Mouse (Mus musculus) CH12.LX (cell line): ENCODE results near the gene Ttc16. TPM values are rescaled to one million over a fixed set of nuclear protein-coding genes. Genes with fewer than 3 reads are reported as not detected.

ENCODE experiments used
- DNase-seq: peaks from one replicate; pipeline ENCODE4 v3.0.0-alpha.2; 2013; ENCODE audit errors: extremely low read depth
- H3K27ac ChIP-seq: 2 replicates; pipeline ENCODE4 v1.5.1; 2012; ENCODE audit warnings: low read depth, mild to moderate bottlenecking, control low read depth, moderate library complexity; ENCODE audit not compliant: insufficient read depth
- H3K27me3 ChIP-seq: replicated peaks from 2 replicates; pipeline ENCODE3; 2012; ENCODE audit warnings: inconsistent platforms
- H3K36me3 ChIP-seq, 2 experiments: replicated peaks in 1 of 2; 2 replicates each; pipeline versions ENCODE3 to v1.6.1; 2012; ENCODE audit warnings: inconsistent platforms in 1 of 2, low read length in 1 of 2, mild to moderate bottlenecking in 1 of 2, mixed read lengths in 1 of 2, moderate library complexity in 1 of 2; ENCODE audit not compliant: control insufficient read depth in 1 of 2, insufficient read depth in 1 of 2
- H3K4me1 ChIP-seq, 2 experiments: 2 replicates each; pipeline ENCODE4 v1.6.1; 2012; ENCODE audit warnings: inconsistent platforms in 1 of 2, moderate library complexity in 1 of 2; ENCODE audit not compliant: insufficient read depth in 2 of 2, control insufficient read depth in 1 of 2
- H3K4me2 ChIP-seq: 2 replicates; pipeline ENCODE4 v1.6.1; 2012; ENCODE audit warnings: low read depth, mild to moderate bottlenecking, control low read depth; ENCODE audit not compliant: poor library complexity, insufficient read depth, severe bottlenecking
- H3K4me3 ChIP-seq, 3 experiments: fragments of 150-350 bp in 1 of 3; sonication (generic) in 1 of 3; replicated peaks in 1 of 3; 2 replicates each; pipeline versions ENCODE3 to v1.5.1; 2011 to 2012; ENCODE audit warnings: low read depth in 2 of 3, low read length in 2 of 3, mild to moderate bottlenecking in 2 of 3, moderate library complexity in 2 of 3, control low read depth in 1 of 3, improper control_type of control experiment in 1 of 3, inconsistent platforms in 1 of 3, mixed read lengths in 1 of 3; ENCODE audit not compliant: poor library complexity in 1 of 3
- H3K79me2 ChIP-seq: replicated peaks from 2 replicates; pipeline ENCODE4 v1.6.1; 2012; ENCODE audit warnings: mild to moderate bottlenecking, moderate library complexity; ENCODE audit not compliant: control insufficient read depth, poor library complexity, insufficient read depth, severe bottlenecking; ENCODE audit errors: extremely low read depth
- H3K9ac ChIP-seq: 2 replicates; pipeline ENCODE4 v1.6.1; 2012; ENCODE audit warnings: low read depth, mild to moderate bottlenecking, control low read depth, moderate library complexity; ENCODE audit not compliant: insufficient read depth
- H3K9me3 ChIP-seq: replicated peaks from 2 replicates; pipeline ENCODE3; 2012; ENCODE audit warnings: low read length, inconsistent platforms, mixed read lengths
- ETS1 ChIP-seq: conservative IDR thresholded peaks from 2 replicates; pipeline ENCODE4 v1.6.1; 2012; ENCODE audit warnings: low read depth, mild to moderate bottlenecking, inconsistent platforms, low read length, improper control_type of control experiment, moderate library complexity
- HCFC1 ChIP-seq: IDR thresholded peaks from 2 replicates; pipeline ENCODE4 v1.6.1; 2012; ENCODE audit warnings: low read depth, mild to moderate bottlenecking, inconsistent platforms, low read length, improper control_type of control experiment
- IRF4 ChIP-seq: IDR thresholded peaks from 2 replicates; pipeline ENCODE4 v1.6.1; 2014; ENCODE audit warnings: low read depth, mild to moderate bottlenecking, inconsistent platforms, low read length, improper control_type of control experiment
- JUND ChIP-seq: conservative IDR thresholded peaks from 2 replicates; pipeline ENCODE4 v1.6.1; 2011; ENCODE audit warnings: low read depth, low read length, improper control_type of control experiment
- KAT2A ChIP-seq: IDR thresholded peaks from 2 replicates; pipeline ENCODE4 v1.6.1; 2012; ENCODE audit warnings: low read length, improper control_type of control experiment, inconsistent platforms; ENCODE audit not compliant: insufficient replicate concordance
- MAFK ChIP-seq: IDR thresholded peaks from 2 replicates; pipeline ENCODE4 v1.6.1; 2011; ENCODE audit warnings: low read length, improper control_type of control experiment; ENCODE audit not compliant: insufficient replicate concordance
- NELFE ChIP-seq: IDR thresholded peaks from 2 replicates; pipeline ENCODE4 v1.6.1; 2011; ENCODE audit warnings: low read depth, low read length, improper control_type of control experiment
- NRF1 ChIP-seq: IDR thresholded peaks from 2 replicates; pipeline ENCODE4 v1.6.1; 2014; ENCODE audit warnings: low read depth, mild to moderate bottlenecking, inconsistent platforms, low read length, improper control_type of control experiment, moderate library complexity
- PAX5 ChIP-seq: IDR thresholded peaks from 2 replicates; pipeline ENCODE4 v1.6.1; 2012; ENCODE audit warnings: low read length, inconsistent platforms, mixed read lengths
- RAD21 ChIP-seq: IDR thresholded peaks from 2 replicates; pipeline ENCODE4 v1.6.1; 2011; ENCODE audit warnings: low read depth, mild to moderate bottlenecking, low read length, improper control_type of control experiment, moderate library complexity
- SIN3A ChIP-seq: IDR thresholded peaks from 2 replicates; pipeline ENCODE4 v1.6.1; 2012; ENCODE audit warnings: low read length, improper control_type of control experiment, inconsistent platforms
- USF1 ChIP-seq: IDR thresholded peaks from 2 replicates; pipeline ENCODE4 v1.6.1; 2014; ENCODE audit warnings: low read depth, mild to moderate bottlenecking, inconsistent platforms, low read length, improper control_type of control experiment
- dilution Hi-C: fragments of 300-500 bp; cut with MboI; formaldehyde crosslinking; loops from 2 replicates; pipeline ENCODE4 v1.14.3; 2020; ENCODE audit warnings: low sequenced_read_pairs; ENCODE audit not compliant: extremely low pct_unique_long_range_greater_than_20kb, extremely low pct_ligation_motif_present
- in situ Hi-C: fragments of 300-500 bp; cut with MboI; formaldehyde crosslinking; loops from 3 replicates; pipeline ENCODE4 v1.14.3; 2019; ENCODE audit warnings: low sequenced_read_pairs, low pct_ligation_motif_present, low pct_unique_long_range_greater_than_20kb, mixed read lengths
- polyA plus RNA-seq: library from polyadenylated mRNA; unstranded; fragments of >175 nt; gene quantifications from 2 replicates; pipeline ENCODE4 v1.2.1, GENCODE M21; 2012; ENCODE audit warnings: low read depth; ENCODE audit not compliant: insufficient read length
- total RNA-seq, 2 experiments: library from RNA; depleted of rRNA; stranded (reverse); fragments of 300-350 nt in 1 of 2; fragments of >200 nt in 1 of 2; gene quantifications; 2 replicates each; pipeline ENCODE4 v1.2.3; 2012 to 2014

Gene Ttc16
- total and polyA plus RNA-seq, 3 experiments = 0.11 to 0.81 (median 0.24) TPM

DNA sequence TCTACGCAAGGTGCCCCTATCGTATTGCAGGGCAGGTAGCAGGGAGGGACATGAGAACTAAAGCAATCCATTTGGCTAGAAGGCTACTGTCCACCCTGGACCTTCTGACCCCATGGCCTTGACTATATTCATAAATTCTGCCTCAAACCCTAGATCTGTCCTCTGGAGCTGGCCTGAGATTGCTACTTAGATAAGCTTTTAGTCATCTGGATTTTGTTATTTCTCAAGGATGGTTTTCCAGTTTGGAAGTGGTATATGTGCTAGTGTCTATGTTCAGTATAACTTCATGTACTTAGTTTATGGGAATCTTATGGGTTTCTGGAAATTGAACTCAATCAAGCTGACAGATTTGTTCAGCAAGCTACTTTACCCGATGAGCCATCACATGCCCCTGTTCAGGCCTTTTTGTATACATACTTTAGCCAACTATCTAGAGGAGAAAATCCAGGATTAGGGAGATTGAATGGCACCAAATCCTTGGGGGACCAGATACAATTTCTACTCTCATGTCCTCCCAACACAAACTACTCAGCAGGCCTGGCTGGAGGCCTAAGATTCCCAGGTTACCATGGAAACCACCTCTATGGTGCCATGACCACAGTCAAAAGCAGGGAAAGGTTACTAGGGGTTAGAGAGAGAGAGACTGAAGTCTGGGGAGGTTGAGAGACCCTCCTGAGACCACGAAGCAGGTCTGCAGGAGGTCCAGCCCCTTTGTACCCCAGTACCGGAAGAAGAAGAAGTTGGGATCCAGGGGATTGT is 5.9 kb downstream of the Ttc16 start:
- H3K9ac ChIP-seq = no peak overlapping the region
- H3K79me2 ChIP-seq = no peaks in the 10 kb centered on the region
- no peak overlapping the region for H3K4me2 ChIP-seq
- DNase-seq = no peak
- peaks cover 6 to 11% of the 10 kb centered on the region in 2 experiments; a peak in 3 of 4 replicates for H3K4me1 ChIP-seq
- no peak overlapping the region for H3K4me3 ChIP-seq
- dilution Hi-C loops = no loop called here
- H3K36me3 ChIP-seq = peaks cover 0 to 4% of the 10 kb centered on the region in 2 experiments
- TF ChIP-seq USF1 (no peak), PAX5 (no peak)
- TF ChIP-seq, all 38 proteins: peak for 0
- H3K27ac ChIP-seq = no peak overlapping the region
- H3K9me3 ChIP-seq = no peaks in the 10 kb centered on the region
- in situ Hi-C loops = loop anchor here (10.0 kb wide), 1 partner anchor 165 kb away; no protein-coding TSS in a partner anchor
- peaks cover 10% of the 10 kb centered on the region for H3K27me3 ChIP-seq

DNA sequence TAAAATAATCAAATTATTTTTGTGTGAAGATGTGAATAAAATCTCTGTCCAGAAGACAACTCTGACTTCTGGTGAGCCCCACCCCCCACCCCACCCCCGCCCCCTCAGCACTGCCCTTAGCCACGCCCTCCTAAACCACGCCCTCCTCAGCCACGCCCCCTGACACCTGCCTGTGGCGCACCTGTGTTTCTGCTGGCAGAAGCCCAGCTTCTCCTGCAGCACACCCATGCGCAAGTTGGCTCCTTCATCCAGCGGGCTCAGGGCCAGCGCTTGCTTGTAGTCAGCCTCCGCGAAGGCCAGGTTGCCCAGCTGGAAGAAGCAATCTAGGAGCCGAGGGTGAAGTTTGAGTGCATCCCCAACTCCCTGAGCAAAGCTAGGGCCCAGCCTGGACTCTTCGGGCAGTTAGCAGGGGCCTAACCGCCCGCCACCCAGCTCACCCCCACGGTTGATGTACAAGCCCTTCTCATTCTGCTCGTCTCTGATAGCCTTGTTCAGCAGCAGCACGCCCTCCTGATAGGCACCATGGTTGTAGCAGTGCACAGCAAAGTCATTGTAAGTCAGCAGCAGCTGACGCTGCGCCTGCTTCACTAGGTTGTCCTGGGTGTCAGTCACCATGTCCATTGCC is 6.7 kb downstream of the Ttc16 start:
- Histone ChIP-seq H3K27me3 (peaks cover 3% of the 10 kb centered on the region), H3K9me3 (no peaks in the 10 kb centered on the region), H3K27ac (no peak overlapping the region), H3K9ac (no peak overlapping the region), H3K79me2 (no peaks in the 10 kb centered on the region), H3K4me3 (no peak overlapping the region), H3K4me1 (peaks cover 6 to 11% of the 10 kb centered on the region in 2 experiments; a peak in 3 of 4 replicates), H3K36me3 (peaks cover 0 to 6% of the 10 kb centered on the region in 2 experiments), H3K4me2 (no peak overlapping the region)
- in situ Hi-C loops = no loop called here
- DNase-seq = no peak
- dilution Hi-C loops = no loop called here
- no peak for TF ChIP-seq ETS1
- no peak for TF ChIP-seq JUND
- TF ChIP-seq HCFC1 = no peak
- TF ChIP-seq RAD21 = no peak
- TF ChIP-seq NRF1 = no peak
- TF ChIP-seq SIN3A = no peak
- no peak for TF ChIP-seq IRF4
- no peak for TF ChIP-seq KAT2A
- TF ChIP-seq NELFE = no peak
- TF ChIP-seq MAFK = no peak
- TF ChIP-seq, all 38 proteins: peak for 0
